Mouse (Mus musculus): ENCODE data around the gene Tmem110.

- no peak for TF ChIP-seq CTCF (IDR thresholded peaks at IDR 0.05; ENCODE audit: extremely low read depth, insufficient read depth, low read length)
- no peak for TF ChIP-seq POLR2A (IDR thresholded peaks at IDR 0.05; ENCODE audit: extremely low read depth, insufficient read depth, low read length)
Measured at GRCm38 (mm10) chr14:30784614-30785013, 40.8 kb upstream of the Tmem110 start.
